Mouse (Mus musculus) adrenal gland, adult 8-10 months (tissue): ENCODE measurements around the gene Olfr648. TPM values are rescaled to one million over a fixed set of nuclear protein-coding genes. Genes with fewer than 3 reads are reported as not detected.

Experiments
- DNase-seq: peaks from one replicate; pipeline ENCODE4 v3.0.0; 2022
- total RNA-seq, 4 experiments: library from RNA; stranded (reverse); gene quantifications; 2 replicates each; pipeline ENCODE4 v1.2.4; 2022

Olfr648 gene
- under 1 TPM in 1 of 4 experiments, not detected in 3; 0.15 TPM for total RNA-seq

GRCm38 (mm10) chr7:104183292-104183691, at the start of gene Olfr648:
TSS of gene Olfr648 (minus strand) at chr7:104183392.
- no peak for DNase-seq

GRCm38 (mm10) chr7:104231203-104231602, 48.0 kb upstream of the Olfr648 start:
- DNase-seq: no peak

- peak; percentile 86 for DNase-seq
Measured at GRCm38 (mm10) chr7:104218701-104219569, 35.7 kb upstream of the Olfr648 start, which contains the start of gene Trim6. TSS of gene Trim6 (plus strand) at chr7:104218793.

GRCm38 (mm10) chr7:104217881-104218280, 34.7 kb upstream of the Olfr648 start:
- DNase-seq: no peak

GRCm38 (mm10) chr7:104216011-104216535, 32.9 kb upstream of the Olfr648 start:
- no peak for DNase-seq

- no peak for DNase-seq
Measured at GRCm38 (mm10) chr7:104206197-104206596, 23.0 kb upstream of the Olfr648 start.

- DNase-seq: peak; percentile 43
Measured at GRCm38 (mm10) chr7:104199822-104200221, 16.6 kb upstream of the Olfr648 start.

- no peak for DNase-seq
Measured at GRCm38 (mm10) chr7:104195885-104196284, 12.7 kb upstream of the Olfr648 start, which contains the start of gene Olfr649. TSS of gene Olfr649 (minus strand) at chr7:104195985.

GRCm38 (mm10) chr7:104191275-104191674, 8.1 kb upstream of the Olfr648 start:
- no peak for DNase-seq

GRCm38 (mm10) chr7:104179074-104179473, 4.1 kb downstream of the Olfr648 start:
- DNase-seq: no peak

GRCm38 (mm10) chr7:104178422-104179054, 4.7 kb downstream of the Olfr648 start:
- no peak for DNase-seq

GRCm38 (mm10) chr7:104175085-104175484, 8.1 kb downstream of the Olfr648 start:
- DNase-seq: no peak

GRCm38 (mm10) chr7:104169634-104170204, 13.5 kb downstream of the Olfr648 start:
- no peak for DNase-seq

GRCm38 (mm10) chr7:104167105-104167504, 16.1 kb downstream of the Olfr648 start:
- no peak for DNase-seq

GRCm38 (mm10) chr7:104150456-104150855, 32.7 kb downstream of the Olfr648 start, which contains the start of gene Ubqlnl:
TSS of gene Ubqlnl (minus strand) at chr7:104150556.
- DNase-seq: no peak

- DNase-seq: no peak
Measured at GRCm38 (mm10) chr7:104143179-104143578, 40.0 kb downstream of the Olfr648 start, which contains the start of gene Ubqln3. TSS of gene Ubqln3 (minus strand) at chr7:104143279.

GRCm38 (mm10) chr7:104137305-104137704, 45.9 kb downstream of the Olfr648 start, which contains the start of gene Olfr643:
TSS of gene Olfr643 (minus strand) at chr7:104137405.
- DNase-seq: no peak

GRCm38 (mm10) chr7:104129726-104130125, 53.5 kb downstream of the Olfr648 start, which contains the start of gene Ubqln5:
TSS of gene Ubqln5 (minus strand) at chr7:104129826.
- DNase-seq: no peak
